Mouse (Mus musculus) CD4-positive, CD25-positive, alpha-beta regulatory T cell, adult 4 months (primary cell): ENCODE data around the gene Chrm1. TPM values are rescaled to one million over a fixed set of nuclear protein-coding genes. Genes with fewer than 3 reads are reported as not detected.

Source experiments
- ATAC-seq: one replicate; pipeline ENCODE4 v1.8.0; 2017
- polyA plus RNA-seq, 2 experiments: library from polyadenylated mRNA; unstranded; fragments of 100-300 nt; shearing (Covaris generic); gene quantifications; one replicate each; pipeline ENCODE4 v1.2.1; 2017

Gene Chrm1
- not detected for polyA plus RNA-seq

- ATAC-seq = no peak
These were observed at the start of gene Chrm1 for GRCm38 (mm10) chr19:8663360-8663839. Gene Chrm1 (plus strand): TSS chr19:8663789.

GRCm38 (mm10) chr19:8614343-8614742, 49.2 kb upstream of the Chrm1 start:
- no peak for ATAC-seq

DNA sequence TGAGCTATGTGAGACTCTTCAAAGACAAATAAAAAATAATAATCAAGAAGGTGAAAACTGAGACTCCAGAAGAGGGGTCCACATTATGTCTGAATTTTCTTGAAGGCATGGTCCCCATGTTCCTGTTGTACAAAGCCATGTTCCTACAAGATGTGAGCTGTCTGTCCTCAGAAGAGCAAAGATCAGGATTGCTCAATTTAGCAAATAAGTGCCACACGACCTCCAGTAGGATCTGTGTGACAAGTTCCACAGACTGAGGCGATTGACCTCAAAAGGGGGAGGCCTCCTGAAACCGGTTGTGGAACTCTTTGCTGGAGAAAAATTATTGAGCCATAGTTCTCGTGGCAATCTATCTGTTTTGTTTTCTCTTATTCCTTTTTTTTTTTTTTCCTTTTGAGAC, 47.3 kb upstream of the Chrm1 start:
- ATAC-seq = no peak

- ATAC-seq = no peak
These were observed 45.7 kb upstream of the Chrm1 start, which contains the start of gene Slc22a6 for GRCm38 (mm10) chr19:8617904-8618303. Gene Slc22a6 (plus strand): TSS chr19:8618039.

DNA sequence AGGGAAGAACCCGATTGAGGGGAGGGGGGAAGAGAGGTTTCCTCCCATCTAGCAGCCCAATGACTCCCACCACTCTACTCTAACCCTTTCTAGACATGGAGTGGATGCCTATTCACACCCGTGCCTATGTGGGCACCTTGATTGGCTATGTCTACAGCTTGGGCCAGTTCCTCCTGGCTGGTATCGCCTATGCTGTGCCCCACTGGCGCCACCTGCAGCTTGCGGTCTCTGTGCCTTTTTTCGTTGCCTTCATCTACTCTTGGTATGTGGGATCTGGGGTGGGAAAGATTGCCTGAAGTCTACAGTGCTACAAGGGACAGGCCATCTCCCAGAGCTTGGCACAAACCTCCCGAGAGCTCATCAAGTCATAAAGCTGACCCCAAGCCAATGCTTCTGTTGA, 42.5 kb upstream of the Chrm1 start:
- ATAC-seq = no peak

DNA sequence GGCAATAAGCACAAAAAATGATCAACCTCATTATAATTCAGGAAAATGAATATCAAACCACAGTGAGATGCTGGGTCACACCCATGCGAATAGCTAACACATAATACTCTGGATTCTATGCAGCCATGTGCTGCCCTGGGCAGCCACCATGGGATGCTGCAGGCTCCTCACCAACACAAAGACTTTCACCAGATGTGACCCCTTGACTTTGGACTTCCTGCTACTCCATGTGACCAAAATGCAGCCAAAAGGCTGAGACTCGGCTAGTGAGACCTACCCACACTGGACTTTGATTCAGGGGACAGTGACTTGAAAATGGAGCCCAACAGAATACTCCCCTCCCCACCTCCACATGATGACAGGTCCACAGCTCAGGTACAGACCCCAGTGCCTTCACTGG, 33.3 kb upstream of the Chrm1 start:
- no peak for ATAC-seq

GRCm38 (mm10) chr19:8630826-8631225, 32.8 kb upstream of the Chrm1 start:
- no peak for ATAC-seq

- no peak for ATAC-seq
These were observed 31.6 kb upstream of the Chrm1 start for GRCm38 (mm10) chr19:8632029-8632428.

- ATAC-seq = no peak
These were observed 21.5 kb upstream of the Chrm1 start for GRCm38 (mm10) chr19:8642086-8642485.

DNA sequence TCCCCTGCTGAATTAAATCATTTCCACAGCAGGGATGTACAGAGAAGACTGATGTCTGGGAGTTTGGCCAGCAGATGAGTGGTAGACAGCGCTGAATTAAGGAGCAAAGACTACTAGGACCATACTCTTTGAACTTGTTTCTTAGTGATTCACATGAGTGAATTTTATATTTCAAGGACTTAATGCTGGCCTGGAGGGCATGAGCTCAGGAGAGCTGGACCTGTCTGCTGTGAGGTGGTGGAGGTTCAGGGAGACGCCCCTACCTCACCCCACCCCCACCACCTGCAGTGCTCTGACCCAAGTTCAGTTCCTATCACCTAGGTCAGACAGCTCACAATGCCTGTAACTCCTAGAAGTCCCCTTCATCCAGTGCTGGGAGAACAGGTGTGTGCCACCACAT, 17.2 kb upstream of the Chrm1 start:
- no peak for ATAC-seq

GRCm38 (mm10) chr19:8655833-8656232, 7.8 kb upstream of the Chrm1 start:
- no peak for ATAC-seq

DNA sequence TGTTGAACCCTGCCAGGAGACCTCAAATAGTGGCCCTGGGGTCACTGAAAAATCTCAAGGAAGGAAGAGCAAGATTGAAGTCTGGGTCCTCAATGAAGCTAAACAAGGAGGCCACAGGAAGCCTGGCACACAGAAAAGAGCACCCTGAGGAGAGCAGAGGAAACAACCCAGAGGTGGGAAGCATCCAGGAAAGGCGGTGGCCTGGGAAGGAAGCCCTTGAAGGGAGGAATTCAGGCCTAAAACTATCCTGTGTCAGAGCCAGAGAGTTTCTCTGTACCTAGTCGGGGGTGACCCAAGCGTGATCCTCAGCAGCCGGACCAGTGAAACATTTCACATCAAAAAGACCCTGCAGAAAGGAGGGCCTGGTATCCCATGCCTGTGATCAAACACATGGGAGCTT, 7.2 kb upstream of the Chrm1 start:
- no peak for ATAC-seq

- no peak for ATAC-seq
These were observed 1.7 kb upstream of the Chrm1 start for GRCm38 (mm10) chr19:8661821-8662307.

- no peak for ATAC-seq
These were observed 1.3 kb upstream of the Chrm1 start for GRCm38 (mm10) chr19:8662337-8662736.

GRCm38 (mm10) chr19:8663911-8664421, 377 bp downstream of the Chrm1 start:
- ATAC-seq = no peak

DNA sequence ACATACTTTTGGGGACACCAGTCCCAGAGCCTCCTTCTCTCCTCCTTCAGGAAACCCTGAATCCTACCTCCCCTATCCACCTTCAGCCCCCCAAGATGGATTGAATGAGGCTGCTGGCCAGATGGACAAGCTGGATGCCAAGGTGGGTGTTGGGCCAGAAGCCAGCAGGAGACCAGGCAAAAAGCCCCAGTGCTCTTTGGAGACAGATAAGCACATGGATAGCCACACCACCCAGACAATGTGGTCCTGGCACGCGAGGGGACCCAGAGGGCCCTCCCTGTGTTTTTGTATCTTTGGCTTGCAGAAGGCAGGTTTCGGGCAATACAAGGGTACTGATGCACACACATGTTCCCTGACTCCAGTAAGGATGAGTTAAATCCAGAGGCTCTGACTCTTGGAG, 1.3 kb downstream of the Chrm1 start:
- ATAC-seq = no peak

- no peak for ATAC-seq
These were observed 2.2 kb downstream of the Chrm1 start for GRCm38 (mm10) chr19:8665746-8666145.

DNA sequence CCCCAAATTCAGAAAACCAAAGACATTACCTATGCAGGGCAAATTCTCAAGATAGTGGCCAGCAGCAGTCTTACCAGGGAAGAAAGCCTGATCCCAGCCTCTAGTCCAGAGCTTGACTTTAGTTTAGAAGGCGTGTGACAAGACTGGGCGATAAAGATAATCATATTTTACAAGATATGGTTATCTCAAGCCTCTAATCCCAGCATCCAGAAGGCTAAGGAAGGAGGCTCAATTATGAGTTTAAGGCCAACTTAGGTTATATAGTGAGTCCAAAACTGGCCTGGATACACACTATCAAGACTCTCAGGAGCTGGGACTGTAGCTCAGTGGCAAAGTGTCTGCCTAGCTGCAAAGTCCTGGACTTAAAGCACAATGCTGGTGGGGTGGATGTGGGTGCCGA, 9.3 kb downstream of the Chrm1 start:
- ATAC-seq = no peak

DNA sequence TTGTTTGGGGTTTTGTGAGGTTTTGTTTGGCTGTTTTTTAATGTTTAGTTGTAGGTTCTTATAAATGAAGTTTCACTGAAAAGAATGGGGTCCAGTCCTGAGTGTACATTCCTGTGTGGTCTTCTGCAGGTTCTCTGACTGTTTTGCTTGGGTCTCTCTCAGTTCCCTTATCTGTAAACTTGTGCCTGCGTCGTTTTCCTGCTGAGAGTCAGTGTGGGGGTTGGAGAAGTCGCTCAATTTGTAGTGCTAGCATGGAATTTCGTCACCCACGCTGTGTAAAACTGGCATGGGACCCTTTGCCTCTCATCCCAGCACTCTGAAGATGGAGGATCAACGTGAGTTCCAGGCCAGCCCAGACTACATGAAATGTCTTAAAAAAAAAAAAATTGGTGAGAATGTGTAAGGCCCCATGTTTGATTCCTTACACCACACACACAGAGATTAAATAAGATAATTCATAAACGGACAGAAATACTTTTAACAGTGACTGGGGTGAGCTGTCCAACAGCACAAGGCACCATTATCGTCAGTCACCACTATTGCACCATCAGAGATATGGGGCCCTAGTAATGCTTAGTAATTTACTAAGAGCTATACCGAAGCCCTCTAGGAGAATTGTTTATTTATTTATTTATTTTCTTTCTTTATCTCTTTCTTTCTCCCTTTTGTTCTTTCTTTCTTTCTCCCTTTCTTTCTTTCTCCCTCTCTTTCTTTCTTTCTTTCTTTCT, 9.9 kb downstream of the Chrm1 start:
- no peak for ATAC-seq

DNA sequence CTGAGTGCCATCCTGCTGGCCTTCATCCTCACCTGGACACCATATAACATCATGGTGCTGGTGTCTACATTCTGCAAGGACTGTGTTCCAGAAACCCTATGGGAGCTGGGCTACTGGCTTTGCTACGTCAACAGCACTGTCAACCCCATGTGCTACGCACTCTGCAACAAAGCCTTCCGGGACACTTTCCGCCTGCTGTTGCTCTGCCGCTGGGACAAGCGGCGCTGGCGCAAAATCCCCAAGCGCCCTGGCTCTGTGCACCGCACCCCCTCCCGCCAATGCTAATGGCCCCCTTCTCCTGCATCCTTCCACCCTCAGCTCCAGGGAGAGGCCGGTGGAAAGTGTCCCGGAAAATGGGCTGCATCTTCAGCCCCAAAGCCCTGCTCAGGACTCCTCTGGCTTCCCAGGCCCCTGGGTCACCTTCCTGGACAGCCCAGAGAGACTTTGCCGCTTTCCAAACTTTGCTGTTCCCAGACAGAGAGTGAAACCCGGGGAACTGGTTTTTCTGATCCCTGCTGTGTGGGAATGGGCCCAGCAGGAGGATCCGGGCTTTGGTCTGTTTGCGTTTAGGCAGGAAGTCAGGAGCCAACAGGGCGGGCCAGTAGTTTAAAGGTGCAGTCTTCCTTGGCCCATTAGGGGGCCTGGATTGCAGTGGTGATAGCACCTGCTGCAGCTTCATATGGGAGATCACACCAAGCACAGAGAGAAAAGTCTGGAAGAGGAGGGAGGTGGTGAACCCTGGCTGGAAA, 15.6 kb downstream of the Chrm1 start:
- no peak for ATAC-seq

DNA sequence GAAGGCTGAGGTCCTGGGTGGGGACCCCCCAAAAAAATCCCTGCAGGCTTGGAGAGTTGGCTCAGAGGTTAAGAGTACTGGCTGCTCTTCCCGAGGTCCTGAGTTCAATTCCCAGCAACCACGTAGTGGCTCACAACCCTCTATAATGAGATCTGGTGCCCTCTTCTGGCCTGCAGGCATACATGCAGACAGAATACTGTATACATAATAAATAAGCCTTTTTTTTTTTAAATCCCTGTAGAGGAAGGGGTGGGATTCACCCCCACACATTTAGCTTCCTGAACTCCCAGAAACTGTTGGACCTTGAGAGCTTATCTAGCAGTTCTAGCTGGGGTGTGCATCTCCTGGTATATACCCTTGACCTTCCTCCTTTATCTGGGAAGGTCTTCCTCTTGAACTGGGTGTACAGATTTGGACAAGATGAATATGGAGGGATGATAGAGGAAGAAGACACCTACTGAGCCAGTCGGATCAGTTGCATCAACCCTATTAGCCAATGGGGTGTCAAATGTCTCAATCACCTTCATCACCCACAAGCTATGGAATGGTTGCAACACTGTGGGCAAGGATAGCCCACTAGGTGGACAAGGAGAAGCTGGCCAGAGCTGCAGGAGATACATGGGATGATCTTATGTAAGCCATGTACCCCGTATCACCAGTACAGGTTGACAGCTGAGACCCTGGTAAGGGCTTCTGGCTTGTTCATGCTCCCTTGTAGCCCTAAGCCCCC, 18.2 kb downstream of the Chrm1 start:
- no peak for ATAC-seq

GRCm38 (mm10) chr19:8682996-8683395, 19.4 kb downstream of the Chrm1 start:
- ATAC-seq = peak; percentile 34

DNA sequence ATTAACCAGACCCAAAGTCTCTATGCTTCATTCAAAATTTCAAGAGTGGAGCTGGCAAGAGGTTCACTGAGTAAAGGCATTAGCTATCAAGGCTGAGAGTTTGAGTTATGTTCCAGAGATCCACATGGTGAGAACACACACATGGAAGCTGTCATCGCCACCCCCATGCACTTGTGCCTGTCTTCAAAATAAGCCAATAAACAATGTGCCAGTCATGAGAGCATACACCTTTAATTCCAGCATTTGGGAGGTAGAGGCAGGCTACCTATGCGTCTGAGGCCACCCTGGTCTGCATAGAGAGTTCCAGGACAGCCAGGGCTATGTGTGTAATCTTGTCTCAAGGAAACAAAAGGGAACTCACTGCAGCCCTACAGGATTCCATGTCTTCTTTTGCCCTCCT, 20.0 kb downstream of the Chrm1 start:
- no peak for ATAC-seq
